Mouse (Mus musculus): ENCODE data around the gene Repin1. TPM values are rescaled to one million over a fixed set of nuclear protein-coding genes. Genes with fewer than 3 reads are reported as not detected.

The Repin1 gene
- polyA plus RNA-seq, 1 experiment from 2014 or later: 20.1 TPM

GRCm38 (mm10) chr6:48627511-48627924, 33.8 kb downstream of the Repin1 start:
- H3K27me3 ChIP-seq (replicated peaks; ENCODE audit: control insufficient read depth, insufficient read depth, low read length): peaks cover 28% of the 10 kb centered on the region

DNA sequence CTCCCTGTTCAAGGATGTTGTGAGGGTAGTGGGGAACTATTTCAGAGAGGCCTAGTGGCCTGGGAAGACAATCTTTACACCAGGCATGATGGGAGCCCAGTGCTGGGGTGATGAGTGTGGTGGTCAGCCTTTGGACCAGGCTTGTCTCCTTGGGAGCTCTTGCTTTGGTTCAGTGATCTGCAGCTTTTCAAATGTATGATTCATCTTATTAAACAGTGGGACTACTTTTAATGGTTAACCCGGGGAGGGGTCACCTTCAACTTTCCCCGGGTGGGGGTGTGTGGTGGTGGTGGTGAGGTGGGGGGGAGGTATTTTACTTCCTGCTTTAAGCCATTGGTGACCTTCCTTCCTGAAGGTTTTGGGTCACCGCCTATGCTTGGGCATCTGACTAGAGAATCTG, 34.7 kb downstream of the Repin1 start:
- ATAC-seq (replicated peaks; ENCODE audit: low FRiP score) (no peak), DNase-seq (ENCODE audit: low spot score) (no peak)
- Histone ChIP-seq H3K9me3 (ENCODE audit: control insufficient read depth, low read length) (no peaks in the 10 kb centered on the region), H3K4me3 (ENCODE audit: low read depth, low read length) (no peak overlapping the region), H3K4me2 (no peak overlapping the region), H3K27me3 (replicated peaks; ENCODE audit: control insufficient read depth, insufficient read depth, low read length) (peaks cover 28% of the 10 kb centered on the region), H3K27ac (ENCODE audit: low read depth, low read length) (no peak overlapping the region), H3K9ac (ENCODE audit: low read depth, low read length) (no peak overlapping the region), H3K36me3 (ENCODE audit: control insufficient read depth, insufficient read depth, low read length) (no peaks in the 10 kb centered on the region), H3K4me1 (replicated peaks; ENCODE audit: control insufficient read depth, insufficient read depth, low read length) (no peaks in the 10 kb centered on the region; the same call in 1 of the 2 replicates)
- WGBS: 64% methylated on average over 3 of the region's 3 CpGs

More at GRCm38 (mm10) chr6:48627511-48627924, 33.8 kb downstream of the Repin1 start:
- Histone ChIP-seq H3K4me3 (ENCODE audit: low read depth, low read length) (peak overlapping the region; percentile 45), H3K4me2 (peak overlapping the region; percentile 72), H3K9me3 (ENCODE audit: control insufficient read depth, low read length) (no peaks in the 10 kb centered on the region), H3K36me3 (ENCODE audit: control insufficient read depth, insufficient read depth, low read length) (no peaks in the 10 kb centered on the region), H3K9ac (ENCODE audit: low read depth, low read length) (no peak overlapping the region), H3K4me1 (replicated peaks; ENCODE audit: control insufficient read depth, insufficient read depth, low read length) (no peaks in the 10 kb centered on the region; the same call in 1 of the 2 replicates), H3K27ac (ENCODE audit: low read depth, low read length) (no peak overlapping the region)
- DNase-seq (ENCODE audit: low spot score) (peak; percentile 39), ATAC-seq (replicated peaks; ENCODE audit: low FRiP score) (no peak)
- WGBS: 5% methylated on average over 7 of the region's 7 CpGs

DNA sequence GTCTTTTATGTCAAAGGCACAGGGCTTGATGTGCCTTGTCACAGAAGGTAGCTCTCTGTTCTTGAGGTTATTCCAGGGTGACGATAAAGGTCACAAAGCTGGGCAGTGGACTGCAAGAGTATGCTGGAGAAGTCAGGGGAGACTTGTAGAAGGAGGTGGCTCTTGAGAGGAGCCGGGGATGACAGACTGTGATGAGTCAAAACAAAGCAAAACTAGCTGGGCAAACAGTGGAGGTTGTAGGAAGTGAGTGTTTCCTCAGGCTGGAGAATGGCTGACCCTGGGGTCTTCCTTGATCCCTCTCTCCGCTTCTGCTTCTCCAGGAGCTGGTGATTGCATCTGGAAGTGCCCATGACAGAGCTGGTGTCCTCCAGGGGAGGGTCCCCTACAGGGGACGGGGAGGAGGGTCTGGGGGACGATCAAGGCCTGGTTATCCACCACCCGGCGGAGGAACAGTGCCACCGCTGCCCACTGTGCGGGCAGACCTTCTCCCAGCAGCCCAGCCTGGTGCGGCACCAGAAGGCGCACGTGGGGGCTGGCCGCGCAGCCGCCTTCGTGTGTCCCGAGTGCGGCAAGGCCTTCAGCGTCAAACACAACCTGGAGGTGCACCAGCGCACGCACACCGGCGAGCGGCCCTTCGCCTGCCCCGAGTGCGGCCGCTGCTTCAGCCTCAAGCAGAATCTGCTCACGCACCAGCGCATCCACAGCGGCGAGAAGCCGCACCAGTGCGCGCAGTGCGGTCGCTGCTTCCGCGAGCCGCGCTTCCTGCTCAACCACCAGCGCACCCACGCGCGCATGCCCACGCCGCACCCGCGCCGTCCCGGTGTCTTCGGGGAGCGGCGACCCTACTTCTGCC, 35.4 kb downstream of the Repin1 start:
- H3K9me3 ChIP-seq (ENCODE audit: control insufficient read depth, low read length): no peaks in the 10 kb centered on the region
- ATAC-seq (replicated peaks; ENCODE audit: low FRiP score): 0 out of 2 replicates have a peak, but pooled peaks have one; percentile 25
- H3K36me3 ChIP-seq (ENCODE audit: control insufficient read depth, insufficient read depth, low read length): no peaks in the 10 kb centered on the region
- H3K4me1 ChIP-seq (replicated peaks; ENCODE audit: control insufficient read depth, insufficient read depth, low read length): no peaks in the 10 kb centered on the region; the same call in 1 of the 2 replicates
- peak overlapping the region; percentile 44 for H3K9ac ChIP-seq (ENCODE audit: low read depth, low read length)
- no peak overlapping the region for H3K27ac ChIP-seq (ENCODE audit: low read depth, low read length)
- peaks cover 28% of the 10 kb centered on the region for H3K27me3 ChIP-seq (replicated peaks; ENCODE audit: control insufficient read depth, insufficient read depth, low read length)
- H3K4me2 ChIP-seq: peak overlapping the region; percentile 78
- 8% methylated on average over 54 of the region's 54 CpGs for WGBS
- DNase-seq (ENCODE audit: low spot score): no peak
- H3K4me3 ChIP-seq (ENCODE audit: low read depth, low read length): peak overlapping the region; percentile 48

DNA sequence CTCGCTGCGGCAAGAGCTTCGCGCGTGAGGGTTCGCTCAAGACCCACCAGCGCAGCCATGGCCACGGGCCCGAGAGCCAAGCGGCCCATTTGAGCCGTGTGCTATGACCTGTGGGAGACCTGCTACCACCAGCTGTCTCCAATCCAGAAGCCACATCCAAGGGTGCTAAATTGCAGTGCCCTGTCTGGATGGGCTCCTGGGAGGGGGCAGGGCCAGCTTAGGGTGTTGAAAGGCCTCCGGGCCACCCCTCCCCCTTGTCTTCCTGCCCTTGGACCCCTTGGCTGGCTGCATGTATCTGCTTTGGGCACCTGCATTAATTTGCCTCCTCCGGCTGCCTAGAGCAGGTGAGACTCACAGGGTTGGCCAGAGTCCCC, 36.0 kb downstream of the Repin1 start:
- 23% methylated on average over 13 of the region's 13 CpGs for WGBS
- Histone ChIP-seq H3K9me3 (ENCODE audit: control insufficient read depth, low read length) (no peaks in the 10 kb centered on the region), H3K4me3 (ENCODE audit: low read depth, low read length) (peak overlapping the region; percentile 48), H3K36me3 (ENCODE audit: control insufficient read depth, insufficient read depth, low read length) (no peaks in the 10 kb centered on the region), H3K27me3 (replicated peaks; ENCODE audit: control insufficient read depth, insufficient read depth, low read length) (peaks cover 28% of the 10 kb centered on the region), H3K4me1 (replicated peaks; ENCODE audit: control insufficient read depth, insufficient read depth, low read length) (no peaks in the 10 kb centered on the region; the same call in 1 of the 2 replicates), H3K27ac (ENCODE audit: low read depth, low read length) (no peak overlapping the region), H3K4me2 (peak overlapping the region; percentile 78), H3K9ac (ENCODE audit: low read depth, low read length) (peak overlapping the region; percentile 44)
- ATAC-seq (replicated peaks; ENCODE audit: low FRiP score): no peak
- peak; percentile 42 for DNase-seq (ENCODE audit: low spot score)

DNA sequence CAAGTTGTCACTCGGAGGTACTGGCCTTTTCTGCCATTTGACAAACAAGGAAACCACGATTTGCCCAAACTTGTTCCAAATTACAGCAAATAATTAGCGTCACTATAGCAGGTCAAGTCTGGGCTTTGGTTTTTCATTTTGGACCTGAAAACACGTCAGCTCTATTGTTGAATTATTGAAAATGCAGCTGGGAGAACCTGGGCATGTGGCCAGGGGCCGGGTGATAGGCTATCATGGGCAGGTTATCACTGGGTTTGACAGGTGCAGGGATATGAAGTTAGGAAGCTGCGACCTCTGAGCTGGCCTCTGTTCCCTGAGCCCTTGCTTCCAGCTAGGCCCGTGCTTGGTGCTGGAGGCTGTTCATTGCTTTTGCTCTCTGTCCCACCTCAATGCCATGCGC, 37.1 kb downstream of the Repin1 start:
- ATAC-seq (replicated peaks; ENCODE audit: low FRiP score) (no peak), DNase-seq (ENCODE audit: low spot score) (no peak)
- Histone ChIP-seq H3K4me2 (no peak overlapping the region), H3K4me3 (ENCODE audit: low read depth, low read length) (no peak overlapping the region), H3K9ac (ENCODE audit: low read depth, low read length) (no peak overlapping the region), H3K9me3 (ENCODE audit: control insufficient read depth, low read length) (no peaks in the 10 kb centered on the region), H3K27me3 (replicated peaks; ENCODE audit: control insufficient read depth, insufficient read depth, low read length) (peaks cover 25% of the 10 kb centered on the region), H3K4me1 (replicated peaks; ENCODE audit: control insufficient read depth, insufficient read depth, low read length) (no peaks in the 10 kb centered on the region; the same call in 1 of the 2 replicates), H3K36me3 (ENCODE audit: control insufficient read depth, insufficient read depth, low read length) (no peaks in the 10 kb centered on the region), H3K27ac (ENCODE audit: low read depth, low read length) (no peak overlapping the region)
- 84% methylated on average over 8 of the region's 8 CpGs for WGBS

- Histone ChIP-seq H3K4me2 (no peak overlapping the region), H3K36me3 (ENCODE audit: control insufficient read depth, insufficient read depth, low read length) (no peaks in the 10 kb centered on the region), H3K27ac (ENCODE audit: low read depth, low read length) (no peak overlapping the region), H3K4me3 (ENCODE audit: low read depth, low read length) (no peak overlapping the region), H3K9me3 (ENCODE audit: control insufficient read depth, low read length) (no peaks in the 10 kb centered on the region), H3K4me1 (replicated peaks; ENCODE audit: control insufficient read depth, insufficient read depth, low read length) (no peaks in the 10 kb centered on the region; the same call in 1 of the 2 replicates), H3K27me3 (replicated peaks; ENCODE audit: control insufficient read depth, insufficient read depth, low read length) (peaks cover under 1% of the 10 kb centered on the region; the same call in 1 of the 2 replicates), H3K9ac (ENCODE audit: low read depth, low read length) (no peak overlapping the region)
- DNase-seq (ENCODE audit: low spot score) (no peak), ATAC-seq (replicated peaks; ENCODE audit: low FRiP score) (peak; percentile 77)
- WGBS: 58% methylated on average over 2 of the region's 2 CpGs
Measured at GRCm38 (mm10) chr6:48635105-48635504, 41.4 kb downstream of the Repin1 start.

DNA sequence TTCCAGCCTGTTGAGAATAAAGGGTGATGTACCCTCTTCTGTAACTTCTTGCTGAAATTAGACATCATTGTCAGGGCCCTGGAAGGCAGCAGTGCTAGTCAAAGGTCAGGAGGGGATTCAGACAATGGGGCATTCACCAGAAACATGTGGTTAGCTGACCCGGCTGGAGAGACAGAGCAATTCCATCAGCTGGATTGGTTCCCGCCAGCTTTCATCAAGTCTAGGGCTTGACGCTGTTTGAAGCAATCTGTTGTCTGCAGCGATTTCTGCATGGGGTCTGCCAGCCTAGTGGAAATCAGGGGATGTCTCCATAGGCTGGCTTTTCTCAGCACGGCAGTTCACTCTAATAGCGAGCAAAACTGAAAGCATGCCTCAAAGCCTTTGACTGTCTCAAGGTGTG, 42.8 kb downstream of the Repin1 start:
- Histone ChIP-seq H3K4me1 (replicated peaks; ENCODE audit: control insufficient read depth, insufficient read depth, low read length) (no peaks in the 10 kb centered on the region; the same call in 1 of the 2 replicates), H3K9ac (ENCODE audit: low read depth, low read length) (no peak overlapping the region), H3K27me3 (replicated peaks; ENCODE audit: control insufficient read depth, insufficient read depth, low read length) (no peaks in the 10 kb centered on the region), H3K27ac (ENCODE audit: low read depth, low read length) (no peak overlapping the region), H3K4me2 (no peak overlapping the region), H3K9me3 (ENCODE audit: control insufficient read depth, low read length) (no peaks in the 10 kb centered on the region), H3K4me3 (ENCODE audit: low read depth, low read length) (no peak overlapping the region), H3K36me3 (ENCODE audit: control insufficient read depth, insufficient read depth, low read length) (no peaks in the 10 kb centered on the region)
- ATAC-seq (replicated peaks; ENCODE audit: low FRiP score) (no peak), DNase-seq (ENCODE audit: low spot score) (peak; percentile 8)
- 67% methylated on average over 6 of the region's 6 CpGs for WGBS

DNA sequence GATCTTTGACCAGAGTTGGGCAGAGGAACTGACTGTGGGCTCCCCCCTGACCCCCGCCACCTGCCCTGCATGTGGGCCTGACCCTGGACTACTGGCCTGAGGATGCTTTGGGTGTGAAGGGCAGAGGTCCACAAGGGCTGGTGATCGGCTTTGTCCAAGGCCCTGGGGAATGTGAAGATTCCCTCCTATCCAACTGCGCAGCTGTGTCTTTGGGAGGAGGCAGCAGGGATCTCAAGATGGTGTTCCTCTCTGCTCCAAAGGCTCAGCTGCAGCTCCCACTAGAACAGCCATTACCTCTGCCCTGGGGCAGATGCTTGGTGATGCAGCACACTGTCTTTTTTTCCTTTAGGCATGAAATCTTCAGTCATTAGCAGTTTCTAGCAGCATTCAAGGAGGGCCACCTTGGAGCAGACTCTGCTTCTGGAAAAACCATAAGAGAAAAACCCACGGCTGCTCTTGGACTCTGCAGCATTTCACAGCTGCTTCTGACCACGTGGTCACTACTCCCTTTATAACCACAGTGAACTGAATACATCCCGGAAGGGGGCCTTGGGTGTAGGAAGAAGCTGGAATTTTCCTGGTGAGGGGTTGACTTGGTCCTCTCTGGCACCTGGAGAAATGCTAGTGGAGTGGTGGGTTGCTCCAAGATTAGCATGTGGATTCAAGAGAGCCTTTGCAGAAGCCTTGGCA, 44.3 kb downstream of the Repin1 start:
- no peaks in the 10 kb centered on the region; the same call in 1 of the 2 replicates for H3K4me1 ChIP-seq (replicated peaks; ENCODE audit: control insufficient read depth, insufficient read depth, low read length)
- no peaks in the 10 kb centered on the region for H3K36me3 ChIP-seq (ENCODE audit: control insufficient read depth, insufficient read depth, low read length)
- H3K9ac ChIP-seq (ENCODE audit: low read depth, low read length): no peak overlapping the region
- H3K27me3 ChIP-seq (replicated peaks; ENCODE audit: control insufficient read depth, insufficient read depth, low read length): no peaks in the 10 kb centered on the region
- no peaks in the 10 kb centered on the region for H3K9me3 ChIP-seq (ENCODE audit: control insufficient read depth, low read length)
- H3K27ac ChIP-seq (ENCODE audit: low read depth, low read length): no peak overlapping the region
- whole genome bisulfite sequencing: 66% methylated on average over 6 of the region's 6 CpGs
- DNase-seq (ENCODE audit: low spot score) (peak; percentile 21), ATAC-seq (replicated peaks; ENCODE audit: low FRiP score) (no peak)
- no peak overlapping the region for H3K4me2 ChIP-seq
- no peak overlapping the region for H3K4me3 ChIP-seq (ENCODE audit: low read depth, low read length)

All from liver, embryonic 11.5 days (tissue).